Mouse (Mus musculus) neural tube, embryonic 12.5 days (tissue): ENCODE results near the gene Rhbdd3. TPM values are rescaled to one million over a fixed set of nuclear protein-coding genes. Genes with fewer than 3 reads are reported as not detected.

Source experiments
- polyA plus RNA-seq: library from polyadenylated mRNA; unstranded; fragments of >200 nt; fragmentation: Nextera tagmentation; extraction: Ambion mirVana; gene quantifications from 2 replicates; pipeline ENCODE4 v1.2.1, GENCODE M21; 2016

The Rhbdd3 gene
- polyA plus RNA-seq, 1 experiment from 2014 or later = 26.9 TPM

Other genes starting within 250 kb of the Rhbdd3 start
- 77.2 and 78.4 TPM in 2 replicates for gene Nf2, start 249.4 kb upstream of the Rhbdd3 start, polyA plus RNA-seq
- gene Nipsnap1, start 225.0 kb upstream of the Rhbdd3 start, polyA plus RNA-seq = 96.6 and 101 TPM in 2 replicates
- 51.1 and 53.6 TPM in 2 replicates for gene Thoc5, start 203.6 kb upstream of the Rhbdd3 start, polyA plus RNA-seq
- gene Nefh, start 150.9 kb upstream of the Rhbdd3 start, polyA plus RNA-seq = 3.4 and 5.4 TPM in 2 replicates
- gene Ap1b1, start 112.1 kb upstream of the Rhbdd3 start, polyA plus RNA-seq = 71.9 and 82.7 TPM in 2 replicates
- 0.75 and 0.92 TPM in 2 replicates for gene Rasl10a, start 40.8 kb upstream of the Rhbdd3 start, polyA plus RNA-seq
- gene Gas2l1, start 33.6 kb upstream of the Rhbdd3 start, polyA plus RNA-seq = 36.5 and 39.9 TPM in 2 replicates
- gene Ewsr1, start 340 bp downstream of the Rhbdd3 start, polyA plus RNA-seq = 819 and 832 TPM in 2 replicates
- gene Emid1, start 53.3 kb downstream of the Rhbdd3 start, polyA plus RNA-seq = 27.6 and 28.7 TPM in 2 replicates
- 14.6 and 15.5 TPM in 2 replicates for gene Kremen1, start 162.6 kb downstream of the Rhbdd3 start, polyA plus RNA-seq